Mouse (Mus musculus) erythroblast, embryonic 14.5 days (primary cell): Measurements from ENCODE around the gene Ubp1.

ENCODE experiments used
- GATA1 ChIP-seq: IDR thresholded peaks from 2 replicates; pipeline ENCODE4 v1.6.1; 2012; ENCODE audit warnings: low read length, inconsistent platforms, mixed read lengths
- TAL1 ChIP-seq: IDR thresholded peaks from 3 replicates; pipeline ENCODE4 v1.6.1; 2012; ENCODE audit warnings: low read length, inconsistent platforms, mixed read lengths

DNA sequence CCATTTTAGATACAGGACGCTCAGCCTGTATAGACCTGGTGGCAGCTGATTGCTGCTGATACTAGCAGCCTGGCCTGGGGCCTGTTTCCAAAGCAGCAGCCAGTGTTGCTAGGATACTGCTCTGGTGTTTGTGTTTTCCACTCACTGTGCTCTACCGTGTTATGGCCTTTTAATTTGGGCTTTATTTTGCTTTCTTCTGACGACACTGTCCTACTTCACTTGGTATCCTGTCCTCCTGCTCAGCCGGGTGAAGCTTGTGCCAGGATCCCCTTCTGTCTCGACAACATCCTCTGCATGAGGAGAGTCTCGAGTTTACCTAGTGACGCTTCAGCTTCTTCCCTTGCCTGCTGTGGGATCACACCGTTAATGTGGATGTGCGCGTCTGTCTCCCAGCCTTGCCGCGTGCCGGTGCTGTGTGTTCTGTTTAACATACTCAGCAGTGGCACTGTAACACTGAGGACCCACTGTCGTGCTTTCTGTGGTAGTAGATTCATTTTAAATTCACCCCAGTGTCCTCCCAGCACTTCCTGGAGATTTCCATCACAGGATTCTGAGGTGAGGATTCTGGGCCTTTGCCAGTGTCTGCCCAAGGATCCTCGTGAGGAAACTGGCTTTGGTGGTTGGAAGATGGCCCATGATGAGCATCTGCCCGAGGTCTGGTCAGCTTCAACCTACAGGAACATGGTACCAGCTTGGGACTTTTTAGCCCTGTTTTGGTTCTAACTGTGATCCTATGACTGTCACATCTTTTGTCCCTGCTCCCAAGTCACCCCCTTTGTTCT, 50.6 kb downstream of the Ubp1 start:
- TF ChIP-seq GATA1 (no peak), TAL1 (no peak)
